Mouse (Mus musculus) cortical plate, adult 2 months (tissue): ENCODE measurements around the gene Poldip3. TPM values are rescaled to one million over a fixed set of nuclear protein-coding genes. Genes with fewer than 3 reads are reported as not detected.

ENCODE experiments used
- H3K27ac ChIP-seq: fragments of 200-500 bp; 2 replicates; pipeline ENCODE4 v1.5.1; 2012; ENCODE audit warnings: low read length, control low read depth, inconsistent platforms; ENCODE audit not compliant: insufficient read depth
- H3K4me1 ChIP-seq: fragments of 200-500 bp; 2 replicates; pipeline ENCODE4 v1.6.1; 2011; ENCODE audit warnings: low read length; ENCODE audit not compliant: control insufficient read depth, insufficient read depth
- H3K4me3 ChIP-seq: fragments of 200-500 bp; 2 replicates; pipeline ENCODE4 v1.5.1; 2011; ENCODE audit warnings: mild to moderate bottlenecking, low read length, control low read depth; ENCODE audit not compliant: insufficient read depth
- CTCF ChIP-seq: fragments of 200-500 bp; IDR thresholded peaks from 2 replicates; pipeline ENCODE4 v1.5.1; 2011; ENCODE audit warnings: mild to moderate bottlenecking, control low read depth, low read length; ENCODE audit not compliant: insufficient read depth; ENCODE audit errors: extremely low read depth
- POLR2A ChIP-seq: fragments of 200-500 bp; IDR thresholded peaks from 2 replicates; pipeline ENCODE4 v1.6.1; 2011; ENCODE audit warnings: mild to moderate bottlenecking, low read length, control low read depth; ENCODE audit not compliant: insufficient read depth; ENCODE audit errors: extremely low read depth
- polyA plus RNA-seq: library from polyadenylated mRNA; depleted of rRNA; stranded (reverse); fragments of >200 nt; gene quantifications from 2 replicates; pipeline ENCODE4 v1.2.3, GENCODE M21; 2012

Gene Poldip3
- polyA plus RNA-seq, 1 experiment = 66.6 TPM

DNA sequence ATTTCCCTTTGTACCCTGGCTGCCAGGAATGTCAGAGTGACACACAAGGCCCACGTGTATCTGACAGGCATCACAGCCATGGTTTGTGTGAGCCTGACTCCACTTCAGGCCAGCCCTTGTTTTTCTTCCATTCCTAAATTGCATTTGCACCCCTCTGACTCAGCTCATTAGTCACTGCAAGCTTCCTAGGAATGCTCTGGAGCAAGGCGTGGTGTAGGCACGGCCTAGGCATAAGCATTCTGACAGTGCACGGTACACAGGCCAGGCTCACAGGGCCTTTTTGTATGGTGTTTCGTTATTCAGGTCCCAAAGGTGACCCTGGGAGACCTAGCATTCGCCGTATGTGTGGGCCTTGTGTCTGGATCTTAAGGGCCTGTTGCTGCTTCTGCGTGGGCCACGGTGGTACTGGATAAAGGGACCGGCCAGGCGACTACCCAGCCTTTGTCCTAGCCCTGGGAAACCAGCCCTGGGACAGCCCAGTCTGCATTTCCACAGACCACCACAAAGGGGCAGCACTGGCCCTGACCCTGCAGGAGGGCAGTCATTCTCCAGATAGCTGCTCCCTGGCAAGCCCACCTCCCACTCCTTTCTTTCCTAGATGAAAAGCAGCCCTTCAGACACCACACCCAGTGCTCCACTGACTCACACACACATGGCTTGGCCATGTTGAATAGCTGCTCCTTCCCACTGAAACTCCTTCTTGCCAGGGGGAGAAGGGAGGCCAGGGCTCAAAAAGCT, 7.9 kb upstream of the Poldip3 start:
- TF ChIP-seq CTCF (peak; percentile 55; the same call in 1 of the 2 replicates), POLR2A (no peak)

DNA sequence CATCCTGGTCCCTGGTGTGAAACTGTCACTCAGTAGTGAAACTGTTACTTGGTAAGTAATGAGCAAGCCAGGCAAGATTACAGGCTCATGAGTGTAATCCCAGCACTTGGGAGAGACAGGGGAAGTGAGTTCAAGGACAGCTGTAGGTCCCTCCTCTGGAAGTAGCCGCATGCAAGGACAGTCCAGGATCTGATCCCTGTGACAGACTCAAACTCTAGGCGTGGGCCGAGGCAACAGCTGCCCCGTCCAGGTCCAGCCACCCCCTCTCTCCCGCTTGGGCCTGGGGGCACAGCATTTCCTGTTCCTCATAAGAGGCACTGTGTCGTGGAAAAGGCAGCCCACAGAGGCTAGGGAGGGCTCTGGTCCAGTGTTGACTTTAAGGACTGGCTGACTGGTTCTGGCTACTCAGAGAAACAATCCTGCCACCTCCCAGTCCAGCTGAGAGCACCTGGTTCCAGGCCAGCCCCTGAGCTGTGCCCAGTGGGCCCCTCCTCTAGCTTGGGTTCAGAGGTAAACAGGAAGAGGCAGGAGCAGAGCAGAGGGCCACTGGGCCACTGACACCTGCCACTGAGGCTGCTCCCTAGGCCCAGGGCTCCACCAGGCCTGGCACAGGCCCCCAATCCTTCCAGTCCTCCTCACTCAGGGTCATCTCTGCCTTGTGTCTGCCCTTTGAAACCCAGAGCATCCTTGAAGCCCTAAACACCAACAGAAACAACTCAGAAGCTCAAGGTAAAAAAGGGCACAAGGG, 6.7 kb upstream of the Poldip3 start:
- Histone ChIP-seq H3K27ac (no peak overlapping the region), H3K4me3 (no peak overlapping the region), H3K4me1 (no peaks in the 10 kb centered on the region)
- no peak for TF ChIP-seq CTCF
- TF ChIP-seq POLR2A = no peak

More for the DNA sequence above, 7.9 kb upstream of the Poldip3 start:
- Histone ChIP-seq H3K4me1 (no peaks in the 10 kb centered on the region), H3K27ac (no peak overlapping the region), H3K4me3 (no peak overlapping the region)

DNA sequence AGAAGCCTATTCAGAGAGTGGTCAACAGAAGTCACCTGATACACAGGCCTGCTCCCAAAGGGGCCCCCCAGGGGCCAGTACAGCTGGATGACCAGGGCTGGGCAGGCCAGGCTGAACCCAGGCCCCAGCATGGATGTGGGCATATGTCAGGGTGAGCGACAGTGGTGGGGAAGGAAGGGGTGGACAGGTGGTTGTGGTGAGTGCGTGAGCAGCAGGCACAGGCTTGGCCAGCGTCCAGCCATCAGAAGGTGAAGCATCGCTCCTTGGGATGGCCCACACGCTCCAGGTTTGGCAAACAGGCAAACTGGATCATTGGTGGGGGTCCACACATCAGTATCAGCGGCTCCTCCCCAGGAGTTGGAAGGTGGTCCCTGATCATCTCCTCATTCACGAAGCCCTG, 5.1 kb upstream of the Poldip3 start:
- TF ChIP-seq POLR2A (no peak), CTCF (no peak)
- H3K27ac ChIP-seq = no peak overlapping the region
- H3K4me3 ChIP-seq = no peak overlapping the region
- no peaks in the 10 kb centered on the region for H3K4me1 ChIP-seq

DNA sequence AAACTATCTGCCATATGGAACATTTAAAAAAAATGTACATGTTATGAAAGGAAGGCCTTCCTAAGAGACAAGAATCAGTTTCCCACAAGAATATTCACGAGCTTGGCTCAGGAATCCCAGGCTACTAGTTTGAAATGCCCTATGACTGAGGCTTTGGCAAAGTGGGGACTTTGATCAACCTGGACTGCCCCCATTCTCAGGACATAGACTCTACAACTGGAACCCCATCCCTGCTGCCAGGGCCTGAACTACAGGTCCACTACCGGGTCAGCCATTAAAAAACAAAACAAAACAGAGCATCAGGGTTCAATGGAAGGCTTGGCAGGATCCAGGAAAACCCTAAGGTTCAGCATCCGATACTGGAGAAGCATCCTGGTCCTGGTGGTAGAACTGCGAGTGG, 1.5 kb upstream of the Poldip3 start:
- no peak overlapping the region for H3K27ac ChIP-seq
- no peaks in the 10 kb centered on the region for H3K4me1 ChIP-seq
- no peak for TF ChIP-seq CTCF
- H3K4me3 ChIP-seq = no peak overlapping the region

DNA sequence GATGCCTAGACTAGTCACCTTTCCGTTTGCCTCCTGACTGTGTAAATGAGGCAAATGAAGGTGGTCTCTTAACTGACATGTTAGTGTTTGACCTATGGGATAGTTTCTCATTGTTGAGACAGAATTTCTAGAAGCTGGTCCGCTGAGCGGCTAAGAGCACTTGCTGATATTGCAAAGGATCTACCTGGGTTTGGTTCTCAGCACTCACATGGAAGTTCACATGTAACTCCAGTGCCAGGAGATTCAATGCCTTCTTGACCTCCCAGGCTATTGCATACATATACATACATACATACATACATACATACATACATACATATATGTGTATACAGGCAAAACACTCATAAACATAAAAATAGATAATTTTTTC, 874 bp upstream of the Poldip3 start:
- H3K4me1 ChIP-seq = no peaks in the 10 kb centered on the region
- peak overlapping the region; percentile 20 for H3K27ac ChIP-seq
- H3K4me3 ChIP-seq = peak overlapping the region; percentile 60; the same call in 1 of the 2 replicates
- TF ChIP-seq POLR2A (no peak), CTCF (no peak)

DNA sequence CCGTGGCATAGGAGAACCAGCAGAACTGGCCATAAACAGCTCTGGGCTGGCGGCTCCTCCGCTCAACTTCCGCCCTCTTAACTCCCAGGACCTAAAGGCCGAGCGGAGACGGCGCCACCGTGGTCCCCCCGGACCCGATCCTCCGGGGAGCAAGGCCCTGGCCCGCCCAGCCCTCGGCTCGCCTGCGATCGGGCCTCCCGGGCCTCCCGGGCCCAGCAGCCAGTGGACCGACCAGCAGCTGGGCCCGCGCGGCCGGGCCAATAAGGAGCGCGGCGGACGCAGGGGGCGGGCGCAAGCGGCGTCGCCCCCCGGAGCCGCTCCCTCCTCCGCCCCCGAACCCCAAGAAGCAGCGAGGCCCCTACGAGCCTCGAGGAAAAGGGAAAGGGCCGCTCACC, 386 bp downstream of the Poldip3 start:
- H3K4me3 ChIP-seq = peak overlapping the region; percentile 60
- no peaks in the 10 kb centered on the region for H3K4me1 ChIP-seq
- TF ChIP-seq POLR2A (no peak), CTCF (no peak)
- peak overlapping the region; percentile 98 for H3K27ac ChIP-seq

DNA sequence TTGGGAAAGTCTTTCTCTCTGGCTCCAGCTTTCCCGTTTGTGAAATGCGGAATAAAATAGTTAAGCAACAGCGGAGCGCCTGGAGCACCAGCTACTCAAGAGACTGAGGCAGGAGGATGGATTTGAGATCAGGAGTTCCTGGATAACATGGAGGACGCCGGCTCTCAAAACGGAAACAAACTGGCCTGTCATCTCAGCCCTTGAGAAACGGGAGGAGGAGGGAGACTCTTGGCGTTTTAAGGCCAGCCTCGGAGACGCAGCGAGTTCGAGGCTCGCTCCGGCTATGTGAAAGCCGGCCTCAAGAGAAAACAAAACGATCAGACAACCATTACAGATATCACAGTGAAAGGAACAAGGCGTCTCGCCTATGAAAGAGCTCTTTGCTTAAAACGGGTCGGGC, 789 bp downstream of the Poldip3 start:
- peak overlapping the region; percentile 60 for H3K4me3 ChIP-seq
- H3K27ac ChIP-seq = peak overlapping the region; percentile 98; the same call in 1 of the 2 replicates
- peaks cover 1% of the 10 kb centered on the region; the same call in 1 of the 2 replicates for H3K4me1 ChIP-seq
- no peak for TF ChIP-seq POLR2A
- TF ChIP-seq CTCF = no peak

DNA sequence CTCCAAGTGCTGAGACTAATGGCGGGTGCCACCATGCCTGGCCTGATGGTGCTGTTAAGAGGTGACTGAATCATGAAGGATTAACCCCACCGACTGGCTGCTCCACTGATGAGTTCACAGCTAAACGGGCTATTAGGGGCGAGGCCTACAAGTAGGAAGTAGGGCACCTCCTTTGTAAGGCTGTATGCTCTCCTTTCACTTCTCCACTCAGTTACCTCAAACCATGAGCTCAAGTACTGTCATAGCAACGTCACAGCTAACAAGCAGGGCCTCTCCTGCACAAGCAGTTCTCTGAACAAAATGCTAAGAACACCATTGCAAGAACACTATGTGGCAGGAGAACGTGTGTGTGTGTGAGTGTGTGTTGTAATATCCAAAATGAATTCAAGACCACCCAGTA, 3.6 kb downstream of the Poldip3 start:
- TF ChIP-seq POLR2A (no peak), CTCF (no peak)
- H3K4me1 ChIP-seq = peaks cover 7% of the 10 kb centered on the region
- H3K4me3 ChIP-seq = no peak overlapping the region
- no peak overlapping the region for H3K27ac ChIP-seq

DNA sequence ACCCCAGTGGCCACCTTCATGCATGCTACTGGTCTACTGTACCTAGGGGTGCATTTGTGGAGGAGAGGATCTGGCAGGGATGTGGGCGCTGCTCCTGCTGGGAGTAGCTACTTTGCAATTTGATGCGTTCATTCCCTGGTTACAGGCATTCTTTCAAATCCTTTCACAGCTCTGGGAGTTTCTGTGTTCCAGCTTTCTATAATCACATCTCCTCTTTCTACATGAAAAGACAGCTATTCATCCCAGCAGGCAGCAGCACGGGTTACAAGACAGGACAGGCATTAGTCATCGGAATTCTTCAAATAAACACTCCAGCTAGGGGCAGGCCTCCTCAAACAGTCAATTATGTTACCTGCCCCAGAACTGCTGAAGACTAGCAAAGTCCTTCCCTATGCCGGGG, 6.3 kb downstream of the Poldip3 start:
- TF ChIP-seq POLR2A (no peak), CTCF (no peak)
- H3K27ac ChIP-seq = no peak overlapping the region
- no peak overlapping the region for H3K4me3 ChIP-seq
- H3K4me1 ChIP-seq = peaks cover 8% of the 10 kb centered on the region

DNA sequence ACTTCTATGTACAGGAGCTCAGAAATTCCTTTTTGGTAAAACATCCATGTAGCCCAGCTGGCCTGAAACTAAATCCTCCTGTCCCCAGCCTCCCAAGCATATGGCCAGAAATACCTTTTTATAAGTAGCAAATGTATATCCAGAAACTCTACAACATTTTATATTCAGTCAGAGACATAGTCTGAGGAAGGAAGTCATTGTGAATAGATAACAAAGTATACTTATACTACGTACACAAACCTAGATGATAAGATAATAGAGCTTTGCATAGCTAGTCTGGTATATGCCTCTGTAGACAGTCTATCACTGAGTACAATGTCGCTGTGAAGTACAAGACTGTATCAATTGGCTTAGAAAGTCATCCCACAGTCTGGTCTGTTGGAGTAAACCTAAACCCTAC, 13.5 kb downstream of the Poldip3 start:
- no peak for TF ChIP-seq CTCF
- TF ChIP-seq POLR2A = no peak
- no peak overlapping the region for H3K4me3 ChIP-seq
- H3K4me1 ChIP-seq = peaks cover 4% of the 10 kb centered on the region; the same call in 1 of the 2 replicates
- no peak overlapping the region for H3K27ac ChIP-seq
